Mouse (Mus musculus) stomach, postnatal 0 days (tissue): ENCODE measurements around the gene Sulf2.
"Not testable (repeated sequence)": the region's sequence is repeated elsewhere in the genome, so short reads cannot be mapped to it uniquely, and the experiment has no call there.

Source experiments
- CTCF ChIP-seq: IDR thresholded peaks from 2 replicates; pipeline ENCODE4 v1.5.1; 2016; ENCODE audit warnings: antibody characterized with exemption, low read depth, mild to moderate bottlenecking, moderate library complexity
- EP300 ChIP-seq: optimal IDR thresholded peaks from 2 replicates; pipeline ENCODE3; 2016; ENCODE audit warnings: antibody characterized with exemption

GRCm38 (mm10) chr2:166187874-166188453 is 32.5 kb upstream of the Sulf2 start:
- TF ChIP-seq EP300, CTCF: not testable (repeated sequence)
